16 mouse cellular contexts compared by ENCODE assay signal in the genomic region with DNA sequence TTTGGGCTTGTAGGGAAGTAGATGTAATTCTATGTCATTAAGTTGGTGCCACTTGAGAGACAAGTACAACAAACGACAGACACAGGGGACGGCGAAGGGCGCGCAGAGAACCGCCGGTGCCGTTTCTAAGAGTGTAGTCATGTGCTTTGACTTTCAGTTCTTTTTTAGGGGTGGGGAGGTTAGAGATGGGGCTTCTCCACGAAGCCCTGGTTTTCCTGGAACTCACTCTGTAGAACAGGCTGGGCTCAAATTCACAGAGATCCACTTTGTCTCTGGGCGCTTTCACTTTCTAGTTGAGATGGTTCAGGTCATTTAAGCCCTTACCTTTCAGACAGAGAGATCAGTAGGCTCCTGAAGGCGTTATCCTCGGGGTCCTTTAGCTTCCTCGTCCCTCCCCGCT. TPM values are rescaled to one million over a fixed set of nuclear protein-coding genes. Genes with fewer than 3 reads are reported as not detected.
"Had no signal": no experiment of that assay in that cellular context is flagged by ENCODE, and none has a peak within 500 bp of the region (broad histone marks: within the 10 kb centered on the region; RNA-seq: fewer than 3 reads in every experiment).

No protein-coding gene starts in this region.

- DNase-seq: gastrocnemius, postnatal 14 days; heart, adult 18-20 months; heart, postnatal 14 days; heart, postnatal 36 days; kidney, adult 2 months; kidney, adult 9 months; kidney, postnatal 14 days; kidney, postnatal 36 days; layer of hippocampus, adult 9-11 months; layer of hippocampus, postnatal 36 days; left cerebral cortex, postnatal 4 days had no signal

- ATAC-seq: hindbrain, postnatal 0 days; intestine, embryonic 15.5 days; intestine, postnatal 0 days; liver, embryonic 12.5 days had no signal

RNA-seq across cellular contexts. Expression of gene Acvr2b, which starts 54.0 kb away (rescaled TPM):
- polyA plus RNA-seq: inflammation-experienced regulatory T-cells, adult 6 months had no signal
